Mouse (Mus musculus) heart, embryonic 14.5 days (tissue): ENCODE measurements around the gene Trim46. TPM values are rescaled to one million over a fixed set of nuclear protein-coding genes. Genes with fewer than 3 reads are reported as not detected.

Experiments
- ATAC-seq: fragments of 200-750 bp; cut with Nextera tagmentation; 2 replicates; pipeline ENCODE4 v1.8.0; 2017; ENCODE audit warnings: low read depth, moderate TSS enrichment; ENCODE audit not compliant: insufficient number of reproducible peaks, insufficient read depth, low FRiP score
- H3K27ac ChIP-seq, 2 experiments: fragments of 200-500 bp in 1 of 2; fragments of 300-500 bp in 1 of 2; sonication (generic) in 1 of 2; replicated peaks in 1 of 2; 2 replicates each; pipeline ENCODE4 v1.5.1; 2012 to 2014; ENCODE audit warnings: low read depth in 2 of 2, low read length in 2 of 2, control low read depth in 1 of 2, mild to moderate bottlenecking in 1 of 2, mixed read lengths in 1 of 2; ENCODE audit not compliant: control insufficient read depth in 1 of 2, insufficient read depth in 1 of 2
- H3K27me3 ChIP-seq: fragments of 300-500 bp; sonication (generic); 2 replicates; pipeline ENCODE4 v1.6.1; 2014; ENCODE audit warnings: mild to moderate bottlenecking, low read length, control low read depth; ENCODE audit not compliant: control insufficient read depth, insufficient read depth
- H3K36me3 ChIP-seq: fragments of 300-500 bp; sonication (generic); 2 replicates; pipeline ENCODE4 v1.6.1; 2014; ENCODE audit warnings: mild to moderate bottlenecking, control low read depth, low read length, mixed read lengths; ENCODE audit not compliant: control insufficient read depth, insufficient read depth
- H3K4me1 ChIP-seq, 2 experiments: fragments of 200-500 bp in 1 of 2; fragments of 300-500 bp in 1 of 2; sonication (generic) in 1 of 2; 2 replicates each; pipeline ENCODE4 v1.6.1; 2012 to 2014; ENCODE audit warnings: low read length in 2 of 2, control low read depth in 1 of 2, mixed read lengths in 1 of 2; ENCODE audit not compliant: control insufficient read depth in 2 of 2, insufficient read depth in 2 of 2
- H3K4me2 ChIP-seq: fragments of 300-500 bp; sonication (generic); 2 replicates; pipeline ENCODE4 v1.6.1; 2014; ENCODE audit warnings: mild to moderate bottlenecking, low read length
- H3K4me3 ChIP-seq, 2 experiments: fragments of 200-500 bp in 1 of 2; fragments of 300-500 bp in 1 of 2; sonication (generic) in 1 of 2; 2 replicates each; pipeline ENCODE4 v1.5.1; 2012 to 2014; ENCODE audit warnings: low read length in 2 of 2, mild to moderate bottlenecking in 2 of 2, control low read depth in 1 of 2, low read depth in 1 of 2, moderate library complexity in 1 of 2; ENCODE audit not compliant: control insufficient read depth in 1 of 2, insufficient read depth in 1 of 2
- H3K9ac ChIP-seq: fragments of 300-500 bp; sonication (generic); 2 replicates; pipeline ENCODE4 v1.6.1; 2014; ENCODE audit warnings: mild to moderate bottlenecking, low read length
- H3K9me3 ChIP-seq: fragments of 300-500 bp; sonication (generic); 2 replicates; pipeline ENCODE4 v1.6.1; 2016; ENCODE audit warnings: low read length, control low read depth; ENCODE audit not compliant: control insufficient read depth
- WGBS: fragments of 180-500 bp; shearing (Covaris S2); extraction: QIAGEN DNeasy Blood & Tissue Kit; methylation state at CpG from one replicate; pipeline ENCODE4 v1.1.7; 2014; 5-methylcytosine and 5-hydroxymethylcytosine counted together
- polyA plus RNA-seq: library from polyadenylated mRNA; unstranded; fragments of >200 nt; fragmentation: Nextera tagmentation; extraction: Ambion mirVana; gene quantifications from 2 replicates; pipeline ENCODE4 v1.2.1, GENCODE M21; 2014

The Trim46 gene
- polyA plus RNA-seq, 1 experiment from 2014 or later = 0.95 TPM

DNA sequence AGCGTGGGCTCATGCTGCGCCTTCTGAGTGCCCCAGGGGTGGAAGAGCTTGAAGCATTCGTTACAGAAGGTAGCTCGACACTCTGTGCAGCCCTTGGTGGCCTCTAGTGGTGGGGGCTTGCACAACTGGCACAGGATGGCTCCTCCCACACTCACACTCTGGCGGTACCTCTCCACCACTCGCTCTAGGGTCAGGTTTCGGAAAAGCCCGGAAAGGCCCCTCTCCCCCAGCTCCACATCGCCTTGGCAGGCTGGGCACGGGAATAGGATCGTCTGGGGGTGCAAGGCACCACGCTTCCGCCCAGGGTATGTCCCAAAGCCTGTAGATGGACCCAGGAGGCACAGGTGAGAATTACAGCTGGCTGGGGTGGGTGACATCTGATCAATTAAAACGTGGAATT, 2.5 kb downstream of the Trim46 start:
- H3K9ac ChIP-seq = peak overlapping the region; percentile 46
- peaks cover 25% of the 10 kb centered on the region for H3K27me3 ChIP-seq
- H3K4me3 ChIP-seq = no peak overlapping the region
- peaks cover under 1% of the 10 kb centered on the region; the same call in 1 of the 2 replicates for H3K36me3 ChIP-seq
- H3K27ac ChIP-seq = no peak overlapping the region
- H3K9me3 ChIP-seq = no peaks in the 10 kb centered on the region
- peaks cover 8 to 29% of the 10 kb centered on the region in 2 experiments for H3K4me1 ChIP-seq
- WGBS = 16% methylated on average over 14 of the region's 14 CpGs
- peak overlapping the region; percentile 39 for H3K4me2 ChIP-seq
- no peak for ATAC-seq

DNA sequence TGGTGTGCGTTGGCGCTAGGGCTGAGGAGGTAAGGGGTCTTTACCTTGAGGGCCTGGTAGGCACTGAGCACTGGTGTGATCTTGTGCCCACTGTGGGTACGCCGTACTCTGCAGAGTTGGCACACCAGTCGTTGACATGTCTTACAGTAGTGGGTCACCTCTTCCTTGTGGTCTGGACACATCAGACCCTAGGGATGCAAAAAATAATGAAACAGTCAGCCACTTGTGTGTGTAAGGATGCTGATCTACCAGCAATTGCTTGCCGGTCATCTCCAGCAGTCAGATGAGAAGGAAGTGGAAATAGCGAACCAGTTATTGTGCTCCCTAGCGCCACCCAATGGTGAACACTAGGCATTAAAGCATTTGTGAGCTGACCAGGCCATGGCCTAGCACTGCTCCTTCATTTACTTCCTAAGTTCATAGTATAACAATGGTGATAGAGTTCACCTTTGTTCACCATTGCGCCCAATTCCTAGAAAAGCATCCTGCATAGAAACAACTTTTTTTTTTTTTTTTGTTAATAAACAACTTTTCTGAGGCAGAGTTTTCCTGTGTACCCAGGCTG, 3.7 kb downstream of the Trim46 start:
- ATAC-seq = no peak
- WGBS = 69% methylated on average over 9 of the region's 9 CpGs

DNA sequence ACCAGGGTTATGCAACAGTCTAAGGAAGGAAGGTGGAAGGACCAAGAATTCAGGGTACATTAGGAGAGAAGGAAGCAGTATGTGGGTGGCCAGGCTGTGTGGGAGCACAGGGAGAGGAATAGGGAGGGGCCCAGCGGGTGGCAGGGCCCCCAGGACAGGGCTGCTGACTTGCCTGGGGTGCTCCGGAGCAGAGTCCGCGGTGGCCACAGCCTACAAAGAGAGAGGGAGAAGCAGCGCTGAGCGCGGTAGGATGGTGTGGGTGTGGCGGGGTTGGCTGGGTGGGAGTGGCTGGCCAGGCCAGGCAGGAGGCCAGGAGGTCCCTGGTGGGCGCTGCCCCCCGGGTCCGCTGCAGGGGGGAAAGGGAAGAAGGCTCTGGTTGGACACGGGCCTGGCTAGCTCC, 7.6 kb downstream of the Trim46 start:
- H3K27ac ChIP-seq = no peak overlapping the region
- peaks cover 2 to 4% of the 10 kb centered on the region in 2 experiments for H3K4me1 ChIP-seq
- no peaks in the 10 kb centered on the region for H3K9me3 ChIP-seq
- 54% methylated on average over 10 of the region's 12 CpGs for WGBS
- peaks cover 6% of the 10 kb centered on the region; the same call in 1 of the 2 replicates for H3K27me3 ChIP-seq
- no peak for ATAC-seq
- H3K4me3 ChIP-seq = no peak overlapping the region
- H3K4me2 ChIP-seq = no peak overlapping the region
- no peaks in the 10 kb centered on the region for H3K36me3 ChIP-seq
- no peak overlapping the region for H3K9ac ChIP-seq

More for the DNA sequence above, 3.7 kb downstream of the Trim46 start:
- Histone ChIP-seq H3K9ac (no peak overlapping the region), H3K4me1 (peaks cover 8 to 29% of the 10 kb centered on the region in 2 experiments), H3K4me3 (no peak overlapping the region), H3K27me3 (peaks cover 25% of the 10 kb centered on the region), H3K36me3 (no peaks in the 10 kb centered on the region), H3K9me3 (no peaks in the 10 kb centered on the region), H3K27ac (no peak overlapping the region), H3K4me2 (no peak overlapping the region)

DNA sequence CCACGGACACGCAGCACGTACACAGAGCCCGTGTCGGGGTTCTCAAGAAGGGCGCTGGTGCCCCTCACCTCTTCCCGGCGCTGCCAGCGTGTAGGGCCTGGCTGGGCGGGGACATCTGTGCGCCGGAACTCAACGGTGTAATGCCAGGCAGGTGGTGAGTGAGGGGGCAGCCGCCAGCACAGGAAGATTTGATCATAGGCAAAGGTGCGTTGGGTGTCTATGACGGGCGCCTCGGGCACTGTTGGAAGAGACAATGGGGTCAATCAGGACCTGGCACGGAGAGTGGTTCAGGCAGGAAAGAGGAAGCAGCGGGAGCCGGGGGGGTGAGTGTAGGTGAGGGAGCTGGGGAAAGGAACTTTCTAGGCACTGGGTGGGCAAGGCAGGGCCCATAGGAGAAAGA, 8.4 kb downstream of the Trim46 start:
- no peak overlapping the region for H3K4me2 ChIP-seq
- no peak overlapping the region for H3K4me3 ChIP-seq
- H3K27me3 ChIP-seq = no peaks in the 10 kb centered on the region
- H3K36me3 ChIP-seq = no peaks in the 10 kb centered on the region
- 92% methylated on average over 21 of the region's 21 CpGs for WGBS
- peaks cover 9 to 12% of the 10 kb centered on the region in 2 experiments for H3K4me1 ChIP-seq
- no peak overlapping the region for H3K9ac ChIP-seq
- H3K9me3 ChIP-seq = no peaks in the 10 kb centered on the region
- ATAC-seq = no peak
- no peak overlapping the region for H3K27ac ChIP-seq

DNA sequence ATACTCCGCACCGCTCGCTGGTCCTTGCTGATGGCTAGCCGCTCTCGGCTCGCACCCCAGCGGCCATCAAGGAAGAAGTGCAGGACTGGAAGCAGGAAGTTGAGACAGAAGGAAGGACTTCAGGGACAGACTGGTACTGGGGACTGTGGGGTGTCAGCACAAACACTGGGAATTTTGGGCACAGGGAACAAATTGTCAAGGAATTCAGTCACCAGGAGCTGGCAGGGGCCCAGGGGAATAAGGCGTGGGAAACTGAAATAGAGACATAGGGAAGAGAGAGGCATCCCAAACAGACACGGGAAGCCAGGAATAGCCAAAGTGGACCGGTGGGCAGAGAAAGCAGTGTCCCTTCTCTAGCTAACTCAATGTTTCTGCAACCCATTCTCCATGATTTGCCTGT, 9.6 kb downstream of the Trim46 start:
- no peak overlapping the region for H3K27ac ChIP-seq
- H3K9ac ChIP-seq = no peak overlapping the region
- H3K4me1 ChIP-seq = peaks cover 9 to 12% of the 10 kb centered on the region in 2 experiments
- H3K27me3 ChIP-seq = 0 out of 2 replicates have a peak, but pooled peaks cover 5% of the 10 kb centered on the region
- no peak for ATAC-seq
- H3K4me2 ChIP-seq = no peak overlapping the region
- H3K4me3 ChIP-seq = no peak overlapping the region
- WGBS = 84% methylated on average over 10 of the region's 10 CpGs
- H3K9me3 ChIP-seq = no peaks in the 10 kb centered on the region
- H3K36me3 ChIP-seq = no peaks in the 10 kb centered on the region

DNA sequence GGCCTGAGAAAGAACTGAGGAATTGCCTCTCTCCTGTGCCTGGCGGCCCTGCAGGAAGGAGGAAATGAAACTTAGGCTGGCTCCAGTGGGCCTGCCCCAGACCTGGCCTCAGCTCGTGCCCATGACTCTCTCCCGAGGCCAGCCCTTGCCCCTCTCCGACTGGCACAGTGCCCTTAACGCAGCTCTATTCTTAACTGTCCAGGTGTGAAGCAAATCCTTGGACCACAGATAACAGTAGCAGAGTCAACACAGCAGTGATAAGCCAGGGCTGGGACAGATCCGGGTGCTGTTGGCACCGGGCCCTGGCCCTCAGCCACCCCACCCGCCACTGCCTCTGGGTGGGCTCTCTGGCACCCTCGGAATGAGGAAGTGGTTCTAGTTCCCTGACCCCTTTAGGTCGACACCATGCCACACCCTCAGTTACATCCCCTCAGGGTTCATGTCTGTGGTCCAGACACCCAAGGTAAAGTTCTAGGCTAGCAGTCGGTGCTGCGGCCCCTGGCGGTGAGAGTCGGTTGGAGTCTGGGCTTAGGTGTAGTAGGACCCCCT, 12.5 kb downstream of the Trim46 start:
- 44% methylated on average over 14 of the region's 14 CpGs for WGBS
- peaks cover 9 to 14% of the 10 kb centered on the region in 2 experiments for H3K4me1 ChIP-seq
- peaks cover 12% of the 10 kb centered on the region; the same call in 1 of the 2 replicates for H3K27me3 ChIP-seq
- no peak overlapping the region for H3K4me3 ChIP-seq
- peak; percentile 42; the same call in 1 of the 2 replicates for ATAC-seq
- peak overlapping the region in 1 of 2 experiments; percentile 29; a peak in 1 of 4 replicates for H3K27ac ChIP-seq
- H3K9ac ChIP-seq = peak overlapping the region; percentile 21; the same call in 1 of the 2 replicates
- H3K9me3 ChIP-seq = no peaks in the 10 kb centered on the region
- H3K4me2 ChIP-seq = no peak overlapping the region
- no peaks in the 10 kb centered on the region for H3K36me3 ChIP-seq

DNA sequence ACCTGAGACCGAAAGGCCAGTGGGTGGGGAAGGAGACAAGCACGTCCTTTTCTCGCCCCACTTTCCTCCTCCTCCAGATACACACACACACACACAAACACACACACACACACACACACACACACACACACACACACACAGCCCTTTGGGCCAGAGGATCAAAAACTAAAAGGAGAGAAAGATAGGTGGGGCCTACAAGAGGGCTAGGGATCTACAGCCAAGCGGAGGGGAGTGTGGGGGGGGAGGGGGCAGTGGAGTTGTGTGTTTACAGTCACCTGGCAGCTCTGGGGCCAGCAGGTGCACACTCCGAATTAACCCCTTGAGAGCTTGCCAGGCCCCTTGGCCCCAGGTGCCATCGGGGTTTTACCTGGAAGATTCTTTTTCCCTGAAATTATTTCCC, 13.5 kb downstream of the Trim46 start:
- no peak overlapping the region for H3K27ac ChIP-seq
- no peak overlapping the region for H3K4me3 ChIP-seq
- H3K4me2 ChIP-seq = no peak overlapping the region
- 74% methylated on average over 6 of the region's 6 CpGs for WGBS
- H3K4me1 ChIP-seq = peaks cover 13 to 20% of the 10 kb centered on the region in 2 experiments
- peaks cover 12% of the 10 kb centered on the region; the same call in 1 of the 2 replicates for H3K27me3 ChIP-seq
- H3K9ac ChIP-seq = no peak overlapping the region
- no peaks in the 10 kb centered on the region for H3K36me3 ChIP-seq
- no peak for ATAC-seq
- no peaks in the 10 kb centered on the region for H3K9me3 ChIP-seq
